Mouse (Mus musculus) stomach, postnatal 0 days (tissue): ENCODE data around the gene Mydgf.

ENCODE experiments used
- CTCF ChIP-seq: IDR thresholded peaks from 2 replicates; pipeline ENCODE4 v1.5.1; 2016; ENCODE audit warnings: antibody characterized with exemption, low read depth, mild to moderate bottlenecking, moderate library complexity
- EP300 ChIP-seq: optimal IDR thresholded peaks from 2 replicates; pipeline ENCODE3; 2016; ENCODE audit warnings: antibody characterized with exemption

DNA sequence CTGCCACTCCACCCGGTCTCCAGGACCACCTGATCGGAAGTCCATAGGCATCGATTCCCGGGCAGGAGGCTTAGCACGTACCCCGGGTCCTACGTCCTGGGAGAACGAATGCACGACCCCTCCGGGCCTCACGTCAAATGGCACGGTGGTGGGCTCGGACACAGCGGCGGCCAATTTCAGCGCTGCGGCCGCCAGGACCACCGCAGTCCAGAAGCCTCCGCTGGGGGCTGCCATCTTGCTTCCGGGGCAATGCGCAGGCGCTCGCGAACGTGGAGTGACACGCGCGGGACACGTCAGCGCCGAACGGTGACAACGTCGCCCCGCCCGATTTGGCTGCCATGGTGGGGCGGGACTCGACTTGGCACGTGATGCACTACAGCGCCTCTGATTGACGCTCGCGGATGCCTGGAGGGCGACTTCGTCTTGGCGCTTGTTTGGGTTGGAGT lies at the start of gene Mydgf:
- TF ChIP-seq CTCF (peak; percentile 26; the same call in 1 of the 2 replicates), EP300 (no peak)
